In the genomic region with DNA sequence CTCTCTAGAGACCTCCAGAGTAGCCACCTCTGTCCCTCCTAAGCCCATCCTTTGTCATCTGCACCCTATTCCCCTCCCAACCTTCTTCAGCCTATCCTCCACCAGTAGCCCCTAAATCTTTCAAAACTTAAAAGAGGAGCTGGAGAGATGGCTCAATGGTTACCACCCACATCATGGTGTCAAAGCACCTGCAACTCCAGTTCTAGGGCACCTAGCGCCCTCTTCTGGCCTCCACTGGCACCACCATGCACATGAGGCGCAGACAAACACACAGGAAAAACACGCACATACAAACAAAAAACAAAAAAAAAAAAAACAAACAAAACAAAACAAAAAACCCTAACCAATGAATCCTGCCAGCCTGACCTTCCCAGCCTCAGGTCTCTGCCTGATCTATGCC, we compare ENCODE assay signal across 9 mouse cellular contexts. TPM values are rescaled to one million over a fixed set of nuclear protein-coding genes. Genes with fewer than 3 reads are reported as not detected.
DNase-seq lines count a peak whose midpoint lies in the region; ATAC-seq and TF ChIP-seq lines count a peak whose summit lies in the region.
"Had no signal": no experiment of that assay in that cellular context is flagged by ENCODE, and none has a peak within 500 bp of the region (broad histone marks: within the 10 kb centered on the region; RNA-seq: fewer than 3 reads in every experiment).

No protein-coding gene starts in this region.

- no peak overlapping the region for H3K4me3 ChIP-seq in CH12.LX (replicated peaks in 1 of 3; ENCODE audit: low read depth in 2 of 3, low read length in 2 of 3, poor library complexity in 1 of 3)
- H3K4me3 ChIP-seq: embryonic facial prominence, embryonic 15.5 days; heart, embryonic 12.5 days had no signal

- no peak overlapping the region for H3K4me2 ChIP-seq in CH12.LX (ENCODE audit: insufficient read depth, low read depth, poor library complexity, severe bottlenecking)
- H3K4me2 ChIP-seq: embryonic facial prominence, embryonic 15.5 days; heart, embryonic 12.5 days had no signal

- no peaks in the 10 kb centered on the region for H3K79me2 ChIP-seq in CH12.LX (replicated peaks; ENCODE audit: control insufficient read depth, extremely low read depth, insufficient read depth, poor library complexity, severe bottlenecking)

- no peaks in the 10 kb centered on the region for H3K9me3 ChIP-seq in CH12.LX (replicated peaks; ENCODE audit: low read length)
- H3K9me3 ChIP-seq: embryonic facial prominence, embryonic 15.5 days; heart, embryonic 12.5 days had no signal

- dilution Hi-C loops in CH12.LX (cut with MboI; ENCODE audit: extremely low pct_ligation_motif_present, extremely low pct_unique_long_range_greater_than_20kb, low sequenced_read_pairs): no loop called here

- H3K36me3 ChIP-seq in CH12.LX (replicated peaks in 1 of 2; ENCODE audit: control insufficient read depth in 1 of 2, insufficient read depth in 1 of 2, low read length in 1 of 2): no peaks in the 10 kb centered on the region
- H3K36me3 ChIP-seq: embryonic facial prominence, embryonic 15.5 days; heart, embryonic 12.5 days had no signal

- TF ChIP-seq EP300 in CH12.LX (IDR thresholded peaks at IDR 0.05; ENCODE audit: low read length): no peak

- no peak overlapping the region for H3K9ac ChIP-seq in CH12.LX (ENCODE audit: insufficient read depth, low read depth)
- H3K9ac ChIP-seq: embryonic facial prominence, embryonic 15.5 days; heart, embryonic 12.5 days had no signal

- peaks cover 3% of the 10 kb centered on the region for H3K27me3 ChIP-seq in CH12.LX (replicated peaks)
- H3K27me3 ChIP-seq: embryonic facial prominence, embryonic 15.5 days; heart, embryonic 12.5 days had no signal

- H3K4me1 ChIP-seq in CH12.LX (ENCODE audit: control insufficient read depth in 1 of 2, insufficient read depth in 2 of 2): peaks cover 30 to 48% of the 10 kb centered on the region in 2 experiments

- peak; percentile 68 for TF ChIP-seq RAD21 in CH12.LX (IDR thresholded peaks at IDR 0.05; ENCODE audit: low read depth, low read length)

- no peak overlapping the region for H3K27ac ChIP-seq in CH12.LX (ENCODE audit: insufficient read depth, low read depth)
- H3K27ac ChIP-seq: embryonic facial prominence, embryonic 15.5 days had no signal

- ATAC-seq in erythroblast, adult 5-6 weeks (replicated peaks; ENCODE audit: low FRiP score, poor library complexity, severe bottlenecking): 0 out of 2 replicates have a peak, but pooled peaks have one; percentile 29
- ATAC-seq in monocyte, adult 5-6 weeks (replicated peaks; ENCODE audit: insufficient number of reproducible peaks, low FRiP score, low TSS enrichment, poor library complexity, severe bottlenecking): no peak

- in situ Hi-C loops in CH12.LX (cut with MboI; ENCODE audit: low pct_ligation_motif_present, low pct_unique_long_range_greater_than_20kb, low sequenced_read_pairs): no loop called here

- TF ChIP-seq POLR2A in CH12.LX (IDR thresholded peaks at IDR 0.05; ENCODE audit: low read depth, low read length): no peak

- peak; percentile 28 to 69; a peak in 3 of 4 replicates for TF ChIP-seq CTCF in CH12.LX (conservative IDR thresholded peaks at IDR 0.05 in 1 of 2, IDR thresholded peaks at IDR 0.05 in 1 of 2; ENCODE audit: low read depth in 2 of 2, low read length in 2 of 2)

- peak; percentile 59 to 62 for DNase-seq in kidney, postnatal 4 days
- DNase-seq in kidney, adult 11 months: no peak
- peak; percentile 62 for DNase-seq in A20 (ENCODE audit: low read depth, low spot score)
- DNase-seq in CH12.LX (ENCODE audit: extremely low read depth): no peak
- no peak for DNase-seq in right cerebral cortex, postnatal 10 days (ENCODE audit: low spot score in 2 of 2)

TF ChIP-seq in CH12.LX, 34 proteins besides CTCF, POLR2A, EP300 and RAD21:
- TF ChIP-seq SMC3 (IDR thresholded peaks at IDR 0.05; ENCODE audit: low read depth, low read length) (peak; percentile 69), HCFC1 (IDR thresholded peaks at IDR 0.05; ENCODE audit: low read depth, low read length) (no peak), IRF4 (IDR thresholded peaks at IDR 0.05; ENCODE audit: low read depth, low read length) (no peak)

RNA-seq across cellular contexts. Expression of gene Syngr1, which starts 24.6 kb away (rescaled TPM):
- 10.7 and 14.8 TPM in 2 replicates for total RNA-seq in CH12.LX (2012; rRNA removed)
- total RNA-seq in CH12.LX (2014; rRNA removed): 6.0 and 9.7 TPM in 2 replicates
- 7.0 and 11.3 TPM in 2 replicates for polyA plus RNA-seq in CH12.LX (2012; ENCODE audit: insufficient read length, low read depth)
- 5.8 and 8.6 TPM in 2 replicates for total RNA-seq in erythroblast, adult 5-6 weeks (2015; ENCODE audit: low replicate concordance)
- 6.0 and 7.1 TPM in 2 replicates for total RNA-seq in erythroblast, adult 5-6 weeks (2017; ENCODE audit: low replicate concordance)
- total RNA-seq in monocyte, adult 5-6 weeks (2017): not detected in 3 replicates

RNA-seq across cellular contexts. Expression of gene Rpl3, which starts 25.1 kb away (rescaled TPM):
- total RNA-seq in CH12.LX (2012; rRNA removed) (3,351 and 3,819 TPM in 2 replicates), CH12.LX (2014; rRNA removed) (2,106 and 2,198 TPM in 2 replicates)
- 2,552 and 2,592 TPM in 2 replicates for polyA plus RNA-seq in CH12.LX (2012; ENCODE audit: insufficient read length, low read depth)
- 449 and 474 TPM in 2 replicates for total RNA-seq in erythroblast, adult 5-6 weeks (2015; ENCODE audit: low replicate concordance)
- 532 and 676 TPM in 2 replicates for total RNA-seq in erythroblast, adult 5-6 weeks (2017; ENCODE audit: low replicate concordance)
- 1,359 to 1,501 TPM (median 1,441 TPM) in 3 replicates for total RNA-seq in monocyte, adult 5-6 weeks (2017)

RNA-seq across cellular contexts. Expression of gene Pdgfb, which starts 51.8 kb away (rescaled TPM):
- total RNA-seq in CH12.LX (2012; rRNA removed) (not detected in 2 replicates), CH12.LX (2014; rRNA removed) (not detected in 2 replicates)
- polyA plus RNA-seq in CH12.LX (2012; ENCODE audit: insufficient read length, low read depth): not detected in 2 replicates
- not detected in 2 replicates for total RNA-seq in erythroblast, adult 5-6 weeks (2015; ENCODE audit: low replicate concordance)
- total RNA-seq in erythroblast, adult 5-6 weeks (2017; ENCODE audit: low replicate concordance): 0.42 and 0.94 TPM in 2 replicates
- total RNA-seq in monocyte, adult 5-6 weeks (2017): 14.3 to 55.2 TPM (median 25.5 TPM) in 3 replicates

Comparison
In these comparisons a context has a peak if more than half of its experiments do, and no peak if none do; other contexts are left out.
1. DNase-seq: peak in kidney, postnatal 4 days (2 of 2) and A20 (single experiment); none in kidney, adult 11 months (single experiment), CH12.LX (single experiment) and right cerebral cortex, postnatal 10 days (0 of 2).